Mouse (Mus musculus): ENCODE results near the gene Vmp1. TPM values are rescaled to one million over a fixed set of nuclear protein-coding genes. Genes with fewer than 3 reads are reported as not detected.

The Vmp1 gene
- polyA plus RNA-seq, 2 experiments, result 49.5 to 98.3 TPM

GRCm38 (mm10) chr11:86626714-86627113, 56.9 kb downstream of the Vmp1 start:
- Histone ChIP-seq H3K27me3 (ENCODE audit: control insufficient read depth, insufficient read depth, low read length) (no peaks in the 10 kb centered on the region), H3K4me1 (ENCODE audit: control insufficient read depth, insufficient read depth, low read length) (no peaks in the 10 kb centered on the region), H3K9me3 (ENCODE audit: control insufficient read depth, low read length) (no peaks in the 10 kb centered on the region), H3K27ac (replicated peaks; ENCODE audit: low read depth, low read length) (no peak overlapping the region), H3K4me3 (replicated peaks; ENCODE audit: low read length) (no peak overlapping the region), H3K9ac (ENCODE audit: low read depth, low read length, severe bottlenecking) (no peak overlapping the region), H3K4me2 (replicated peaks; ENCODE audit: low read depth, low read length, severe bottlenecking) (no peak overlapping the region), H3K36me3 (ENCODE audit: control insufficient read depth, insufficient read depth, low read length) (peaks cover 4% of the 10 kb centered on the region; the same call in 1 of the 2 replicates)
- TF ChIP-seq POLR2A (IDR thresholded peaks at IDR 0.05; ENCODE audit: borderline replicate concordance, extremely low read depth, insufficient read depth, insufficient read length), result no peak
- ATAC-seq (ENCODE audit: low FRiP score, low read depth) (no peak), DNase-seq (ENCODE audit: low spot score) (no peak)
- 87% methylated on average over 4 of the region's 4 CpGs for WGBS

- TF ChIP-seq POLR2A (IDR thresholded peaks at IDR 0.05; ENCODE audit: borderline replicate concordance, extremely low read depth, insufficient read depth, insufficient read length), result no peak
- H3K27ac ChIP-seq (replicated peaks; ENCODE audit: low read depth, low read length), result no peak overlapping the region; the same call in 1 of the 2 replicates
- no peaks in the 10 kb centered on the region for H3K36me3 ChIP-seq (ENCODE audit: control insufficient read depth, insufficient read depth, low read length)
- WGBS, result 60% methylated on average over 5 of the region's 5 CpGs
- DNase-seq (ENCODE audit: low spot score), result peak; percentile 9
- H3K4me2 ChIP-seq (replicated peaks; ENCODE audit: low read depth, low read length, severe bottlenecking), result no peak overlapping the region
- no peaks in the 10 kb centered on the region for H3K27me3 ChIP-seq (ENCODE audit: control insufficient read depth, insufficient read depth, low read length)
- H3K9me3 ChIP-seq (ENCODE audit: control insufficient read depth, low read length), result no peaks in the 10 kb centered on the region
- no peaks in the 10 kb centered on the region for H3K4me1 ChIP-seq (ENCODE audit: control insufficient read depth, insufficient read depth, low read length)
- ATAC-seq (ENCODE audit: low FRiP score, low read depth), result no peak
- no peak overlapping the region for H3K4me3 ChIP-seq (replicated peaks; ENCODE audit: low read length)
- no peak overlapping the region for H3K9ac ChIP-seq (ENCODE audit: low read depth, low read length, severe bottlenecking)
These were observed 59.2 kb downstream of the Vmp1 start for GRCm38 (mm10) chr11:86624237-86624941.

- Histone ChIP-seq H3K36me3 (ENCODE audit: control insufficient read depth, insufficient read depth, low read length) (no peaks in the 10 kb centered on the region), H3K9ac (ENCODE audit: low read depth, low read length, severe bottlenecking) (no peak overlapping the region), H3K9me3 (ENCODE audit: control insufficient read depth, low read length) (no peaks in the 10 kb centered on the region), H3K4me1 (ENCODE audit: control insufficient read depth, insufficient read depth, low read length) (no peaks in the 10 kb centered on the region), H3K4me3 (replicated peaks; ENCODE audit: low read length) (no peak overlapping the region), H3K27ac (replicated peaks; ENCODE audit: low read depth, low read length) (no peak overlapping the region), H3K27me3 (ENCODE audit: control insufficient read depth, insufficient read depth, low read length) (no peaks in the 10 kb centered on the region), H3K4me2 (replicated peaks; ENCODE audit: low read depth, low read length, severe bottlenecking) (no peak overlapping the region)
- no peak for TF ChIP-seq POLR2A (IDR thresholded peaks at IDR 0.05; ENCODE audit: borderline replicate concordance, extremely low read depth, insufficient read depth, insufficient read length)
- ATAC-seq (ENCODE audit: low FRiP score, low read depth), result no peak
- no peak for DNase-seq (ENCODE audit: low spot score)
- 90% methylated on average over 1 of the region's 1 CpGs for WGBS
These were observed 60.1 kb downstream of the Vmp1 start for GRCm38 (mm10) chr11:86623402-86624010.

- ATAC-seq (ENCODE audit: low FRiP score, low read depth), result no peak
- no peak overlapping the region for H3K4me2 ChIP-seq (replicated peaks; ENCODE audit: low read depth, low read length, severe bottlenecking)
- H3K9ac ChIP-seq (ENCODE audit: low read depth, low read length, severe bottlenecking), result no peak overlapping the region
- 0 out of 2 replicates have a peak overlapping the region, but pooled peaks have one; percentile 21 for H3K27ac ChIP-seq (replicated peaks; ENCODE audit: low read depth, low read length)
- H3K4me1 ChIP-seq (ENCODE audit: control insufficient read depth, insufficient read depth, low read length), result no peaks in the 10 kb centered on the region
- H3K9me3 ChIP-seq (ENCODE audit: control insufficient read depth, low read length), result no peaks in the 10 kb centered on the region
- H3K27me3 ChIP-seq (ENCODE audit: control insufficient read depth, insufficient read depth, low read length), result no peaks in the 10 kb centered on the region
- no peak overlapping the region for H3K4me3 ChIP-seq (replicated peaks; ENCODE audit: low read length)
- WGBS, result 26% methylated on average over 1 of the region's 1 CpGs
- TF ChIP-seq POLR2A (IDR thresholded peaks at IDR 0.05; ENCODE audit: borderline replicate concordance, extremely low read depth, insufficient read depth, insufficient read length), result no peak
- no peaks in the 10 kb centered on the region for H3K36me3 ChIP-seq (ENCODE audit: control insufficient read depth, insufficient read depth, low read length)
- DNase-seq (ENCODE audit: low spot score), result no peak
These were observed 61.3 kb downstream of the Vmp1 start for GRCm38 (mm10) chr11:86622191-86622912.

GRCm38 (mm10) chr11:86621139-86621538, 62.5 kb downstream of the Vmp1 start:
- Histone ChIP-seq H3K4me1 (ENCODE audit: control insufficient read depth, insufficient read depth, low read length) (no peaks in the 10 kb centered on the region), H3K9ac (ENCODE audit: low read depth, low read length, severe bottlenecking) (no peak overlapping the region), H3K27me3 (ENCODE audit: control insufficient read depth, insufficient read depth, low read length) (no peaks in the 10 kb centered on the region), H3K27ac (replicated peaks; ENCODE audit: low read depth, low read length) (no peak overlapping the region), H3K4me2 (replicated peaks; ENCODE audit: low read depth, low read length, severe bottlenecking) (no peak overlapping the region), H3K4me3 (replicated peaks; ENCODE audit: low read length) (no peak overlapping the region), H3K36me3 (ENCODE audit: control insufficient read depth, insufficient read depth, low read length) (no peaks in the 10 kb centered on the region), H3K9me3 (ENCODE audit: control insufficient read depth, low read length) (no peaks in the 10 kb centered on the region)
- 95% methylated on average over 13 of the region's 13 CpGs for WGBS
- TF ChIP-seq POLR2A (IDR thresholded peaks at IDR 0.05; ENCODE audit: borderline replicate concordance, extremely low read depth, insufficient read depth, insufficient read length), result no peak
- ATAC-seq (ENCODE audit: low FRiP score, low read depth), result no peak
- DNase-seq (ENCODE audit: low spot score), result no peak
